Mouse (Mus musculus) erythroblast, embryonic 14.5 days (primary cell): ENCODE measurements around the gene Kxd1. TPM values are rescaled to one million over a fixed set of nuclear protein-coding genes. Genes with fewer than 3 reads are reported as not detected.

Source experiments
- H3K27me3 ChIP-seq: 2 replicates; pipeline ENCODE4 v1.6.1; 2012; ENCODE audit warnings: inconsistent platforms; ENCODE audit not compliant: control insufficient read depth
- H3K36me3 ChIP-seq: 2 replicates; pipeline ENCODE4 v1.6.1; 2012; ENCODE audit warnings: mild to moderate bottlenecking, inconsistent platforms; ENCODE audit not compliant: control insufficient read depth
- H3K4me1 ChIP-seq: 2 replicates; pipeline ENCODE4 v1.6.1; 2012; ENCODE audit warnings: inconsistent platforms; ENCODE audit not compliant: control insufficient read depth
- H3K4me3 ChIP-seq: replicated peaks from 2 replicates; pipeline ENCODE3; 2012; ENCODE audit warnings: moderate library complexity, mild to moderate bottlenecking, inconsistent platforms
- H3K9me3 ChIP-seq: 2 replicates; pipeline ENCODE4 v1.6.1; 2012; ENCODE audit warnings: low read length, inconsistent platforms, mixed read lengths; ENCODE audit not compliant: control insufficient read depth
- GATA1 ChIP-seq: IDR thresholded peaks from 2 replicates; pipeline ENCODE4 v1.6.1; 2012; ENCODE audit warnings: low read length, inconsistent platforms, mixed read lengths
- TAL1 ChIP-seq: IDR thresholded peaks from 3 replicates; pipeline ENCODE4 v1.6.1; 2012; ENCODE audit warnings: low read length, inconsistent platforms, mixed read lengths
- polyA plus RNA-seq: library from polyadenylated mRNA; stranded (reverse); fragments of >175 nt; gene quantifications from 2 replicates; pipeline ENCODE4 v1.2.3, GENCODE M21; 2012

Gene Kxd1
- polyA plus RNA-seq, 1 experiment, result 2.6 TPM

- peaks cover 21% of the 10 kb centered on the region for H3K4me1 ChIP-seq
- TF ChIP-seq GATA1 (no peak), TAL1 (no peak)
- no peaks in the 10 kb centered on the region for H3K36me3 ChIP-seq
- peaks cover 49% of the 10 kb centered on the region for H3K9me3 ChIP-seq
- H3K27me3 ChIP-seq, result peaks cover 100% of the 10 kb centered on the region
- H3K4me3 ChIP-seq, result no peak within 1 kb of the TSS
These were observed 34.8 kb downstream of the Kxd1 start, which contains the start of gene Crlf1 for GRCm38 (mm10) chr8:70492664-70493640. Gene Crlf1, plus strand, starts transcription at chr8:70493158.

- H3K9me3 ChIP-seq, result peaks cover 57% of the 10 kb centered on the region
- TF ChIP-seq TAL1 (no peak), GATA1 (no peak)
- no peaks in the 10 kb centered on the region for H3K36me3 ChIP-seq
- H3K4me3 ChIP-seq, result no peak overlapping the region
- H3K27me3 ChIP-seq, result peaks cover 100% of the 10 kb centered on the region
- peaks cover 21% of the 10 kb centered on the region for H3K4me1 ChIP-seq
These were observed 36.8 kb downstream of the Kxd1 start for GRCm38 (mm10) chr8:70490880-70491495.

- H3K4me3 ChIP-seq, result no peak overlapping the region
- H3K4me1 ChIP-seq, result peaks cover 21% of the 10 kb centered on the region
- peaks cover 100% of the 10 kb centered on the region for H3K27me3 ChIP-seq
- TF ChIP-seq TAL1, result no peak
- TF ChIP-seq GATA1, result no peak
- peaks cover 53% of the 10 kb centered on the region for H3K9me3 ChIP-seq
- H3K36me3 ChIP-seq, result no peaks in the 10 kb centered on the region
These were observed 37.5 kb downstream of the Kxd1 start for GRCm38 (mm10) chr8:70490061-70490879.

- no peak overlapping the region for H3K4me3 ChIP-seq
- TF ChIP-seq TAL1 (no peak), GATA1 (no peak)
- H3K4me1 ChIP-seq, result peaks cover 21% of the 10 kb centered on the region
- no peaks in the 10 kb centered on the region for H3K36me3 ChIP-seq
- H3K9me3 ChIP-seq, result peaks cover 53% of the 10 kb centered on the region
- H3K27me3 ChIP-seq, result peaks cover 100% of the 10 kb centered on the region
These were observed 38.2 kb downstream of the Kxd1 start for GRCm38 (mm10) chr8:70489576-70489975.

GRCm38 (mm10) chr8:70488931-70489470, 38.8 kb downstream of the Kxd1 start:
- Histone ChIP-seq H3K4me1 (peaks cover 19% of the 10 kb centered on the region), H3K27me3 (peaks cover 100% of the 10 kb centered on the region), H3K36me3 (no peaks in the 10 kb centered on the region), H3K9me3 (peaks cover 48% of the 10 kb centered on the region; the same call in 1 of the 2 replicates), H3K4me3 (no peak overlapping the region)
- no peak for TF ChIP-seq GATA1
- no peak for TF ChIP-seq TAL1

GRCm38 (mm10) chr8:70487993-70488796, 39.6 kb downstream of the Kxd1 start:
- no peak for TF ChIP-seq GATA1
- TF ChIP-seq TAL1, result no peak
- peaks cover 40% of the 10 kb centered on the region; the same call in 1 of the 2 replicates for H3K9me3 ChIP-seq
- peaks cover 100% of the 10 kb centered on the region for H3K27me3 ChIP-seq
- peaks cover 13% of the 10 kb centered on the region for H3K4me1 ChIP-seq
- H3K4me3 ChIP-seq, result no peak overlapping the region
- H3K36me3 ChIP-seq, result no peaks in the 10 kb centered on the region

GRCm38 (mm10) chr8:70486941-70487520, 40.7 kb downstream of the Kxd1 start, which contains the start of gene Tmem59l:
Gene Tmem59l, minus strand, starts transcription at chr8:70487358.
- H3K36me3 ChIP-seq, result no peaks in the 10 kb centered on the region
- H3K4me1 ChIP-seq, result peaks cover 8% of the 10 kb centered on the region
- TF ChIP-seq TAL1 (no peak), GATA1 (no peak)
- H3K27me3 ChIP-seq, result peaks cover 100% of the 10 kb centered on the region
- no peak within 1 kb of the TSS for H3K4me3 ChIP-seq
- H3K9me3 ChIP-seq, result peaks cover 35% of the 10 kb centered on the region; the same call in 1 of the 2 replicates
